Mouse (Mus musculus) thymus, postnatal 36 days (tissue): ENCODE data around the gene Dera.
A peak's percentile ranks its signal among the peaks of the same experiment; 100 is the strongest.

Experiments used
- DNase-seq, 2 experiments: peaks; one replicate each; pipeline ENCODE4 v3.0.0; 2022; ENCODE audit warnings: mixed read lengths in 2 of 2

Gene Dera

GRCm38 (mm10) chr6:137806806-137807205, 52.5 kb downstream of the Dera start:
- DNase-seq, result no peak

GRCm38 (mm10) chr6:137807296-137807695, 53.0 kb downstream of the Dera start:
- DNase-seq, result no peak

GRCm38 (mm10) chr6:137808706-137809105, 54.4 kb downstream of the Dera start:
- no peak for DNase-seq

- DNase-seq, result no peak
These were observed 55.8 kb downstream of the Dera start for GRCm38 (mm10) chr6:137810136-137810535.

- DNase-seq, result no peak
These were observed 59.7 kb downstream of the Dera start for GRCm38 (mm10) chr6:137814006-137814405.

- DNase-seq, result no peak
These were observed 62.2 kb downstream of the Dera start for GRCm38 (mm10) chr6:137816508-137816907.

- no peak for DNase-seq
These were observed 68.2 kb downstream of the Dera start for GRCm38 (mm10) chr6:137822550-137822949.

GRCm38 (mm10) chr6:137824046-137825021, 70.0 kb downstream of the Dera start:
- no peak for DNase-seq

- no peak for DNase-seq
These were observed 70.8 kb downstream of the Dera start for GRCm38 (mm10) chr6:137825022-137825613.

GRCm38 (mm10) chr6:137829056-137829776, 74.9 kb downstream of the Dera start:
- DNase-seq, result no peak

GRCm38 (mm10) chr6:137836799-137837198, 82.5 kb downstream of the Dera start:
- DNase-seq, result no peak

GRCm38 (mm10) chr6:137843337-137843736, 89.0 kb downstream of the Dera start:
- no peak for DNase-seq

GRCm38 (mm10) chr6:137857198-137858194, 103.2 kb downstream of the Dera start:
- DNase-seq, result no peak

- no peak for DNase-seq
These were observed 115.7 kb downstream of the Dera start for GRCm38 (mm10) chr6:137869903-137870580.

- DNase-seq, result no peak
These were observed 116.3 kb downstream of the Dera start for GRCm38 (mm10) chr6:137870667-137871066.

GRCm38 (mm10) chr6:137872055-137872735, 117.8 kb downstream of the Dera start:
- DNase-seq, result peak in 1 of 2 experiments; percentile 2

GRCm38 (mm10) chr6:137874471-137875244, 120.3 kb downstream of the Dera start:
- DNase-seq, result no peak

GRCm38 (mm10) chr6:137885644-137886043, 131.3 kb downstream of the Dera start:
- no peak for DNase-seq

- no peak for DNase-seq
These were observed 132.0 kb downstream of the Dera start for GRCm38 (mm10) chr6:137886210-137886979.
